Mouse (Mus musculus) CH12.LX (cell line): Measurements from ENCODE around the gene Hagh. TPM values are rescaled to one million over a fixed set of nuclear protein-coding genes. Genes with fewer than 3 reads are reported as not detected.

Experiments used
- DNase-seq: peaks from one replicate; pipeline ENCODE4 v3.0.0-alpha.2; 2013; ENCODE audit errors: extremely low read depth
- H3K27ac ChIP-seq: 2 replicates; pipeline ENCODE4 v1.5.1; 2012; ENCODE audit warnings: low read depth, mild to moderate bottlenecking, control low read depth, moderate library complexity; ENCODE audit not compliant: insufficient read depth
- H3K27me3 ChIP-seq: replicated peaks from 2 replicates; pipeline ENCODE3; 2012; ENCODE audit warnings: inconsistent platforms
- H3K36me3 ChIP-seq, 2 experiments: replicated peaks in 1 of 2; 2 replicates each; pipeline versions ENCODE3 to v1.6.1; 2012; ENCODE audit warnings: inconsistent platforms in 1 of 2, low read length in 1 of 2, mild to moderate bottlenecking in 1 of 2, mixed read lengths in 1 of 2, moderate library complexity in 1 of 2; ENCODE audit not compliant: control insufficient read depth in 1 of 2, insufficient read depth in 1 of 2
- H3K4me1 ChIP-seq, 2 experiments: 2 replicates each; pipeline ENCODE4 v1.6.1; 2012; ENCODE audit warnings: inconsistent platforms in 1 of 2, moderate library complexity in 1 of 2; ENCODE audit not compliant: insufficient read depth in 2 of 2, control insufficient read depth in 1 of 2
- H3K4me2 ChIP-seq: 2 replicates; pipeline ENCODE4 v1.6.1; 2012; ENCODE audit warnings: low read depth, mild to moderate bottlenecking, control low read depth; ENCODE audit not compliant: poor library complexity, insufficient read depth, severe bottlenecking
- H3K4me3 ChIP-seq, 3 experiments: fragments of 150-350 bp in 1 of 3; sonication (generic) in 1 of 3; replicated peaks in 1 of 3; 2 replicates each; pipeline versions ENCODE3 to v1.5.1; 2011 to 2012; ENCODE audit warnings: low read depth in 2 of 3, low read length in 2 of 3, mild to moderate bottlenecking in 2 of 3, moderate library complexity in 2 of 3, control low read depth in 1 of 3, improper control_type of control experiment in 1 of 3, inconsistent platforms in 1 of 3, mixed read lengths in 1 of 3; ENCODE audit not compliant: poor library complexity in 1 of 3
- H3K79me2 ChIP-seq: replicated peaks from 2 replicates; pipeline ENCODE4 v1.6.1; 2012; ENCODE audit warnings: mild to moderate bottlenecking, moderate library complexity; ENCODE audit not compliant: control insufficient read depth, poor library complexity, insufficient read depth, severe bottlenecking; ENCODE audit errors: extremely low read depth
- H3K9ac ChIP-seq: 2 replicates; pipeline ENCODE4 v1.6.1; 2012; ENCODE audit warnings: low read depth, mild to moderate bottlenecking, control low read depth, moderate library complexity; ENCODE audit not compliant: insufficient read depth
- H3K9me3 ChIP-seq: replicated peaks from 2 replicates; pipeline ENCODE3; 2012; ENCODE audit warnings: low read length, inconsistent platforms, mixed read lengths
- BHLHE40 ChIP-seq: IDR thresholded peaks from 2 replicates; pipeline ENCODE4 v1.6.1; 2011; ENCODE audit warnings: mild to moderate bottlenecking, low read depth, low read length, improper control_type of control experiment
- E2F4 ChIP-seq: IDR thresholded peaks from 2 replicates; pipeline ENCODE4 v1.6.1; 2011; ENCODE audit warnings: low read depth, low read length, improper control_type of control experiment; ENCODE audit not compliant: insufficient replicate concordance
- EP300 ChIP-seq: IDR thresholded peaks from 2 replicates; pipeline ENCODE4 v1.6.1; 2011; ENCODE audit warnings: low read length, improper control_type of control experiment
- GABPA ChIP-seq: IDR thresholded peaks from 2 replicates; pipeline ENCODE4 v1.6.1; 2012; ENCODE audit warnings: low read depth, low read length, improper control_type of control experiment, inconsistent platforms; ENCODE audit not compliant: insufficient replicate concordance
- HCFC1 ChIP-seq: IDR thresholded peaks from 2 replicates; pipeline ENCODE4 v1.6.1; 2012; ENCODE audit warnings: low read depth, mild to moderate bottlenecking, inconsistent platforms, low read length, improper control_type of control experiment
- JUN ChIP-seq: IDR thresholded peaks from 2 replicates; pipeline ENCODE4 v1.6.1; 2011; ENCODE audit warnings: low read depth, mild to moderate bottlenecking, low read length, improper control_type of control experiment, moderate library complexity; ENCODE audit not compliant: insufficient read depth
- KAT2A ChIP-seq: IDR thresholded peaks from 2 replicates; pipeline ENCODE4 v1.6.1; 2012; ENCODE audit warnings: low read length, improper control_type of control experiment, inconsistent platforms; ENCODE audit not compliant: insufficient replicate concordance
- MAFK ChIP-seq: IDR thresholded peaks from 2 replicates; pipeline ENCODE4 v1.6.1; 2011; ENCODE audit warnings: low read length, improper control_type of control experiment; ENCODE audit not compliant: insufficient replicate concordance
- MAX ChIP-seq: IDR thresholded peaks from 2 replicates; pipeline ENCODE4 v1.6.1; 2011; ENCODE audit warnings: low read length, improper control_type of control experiment
- MEF2A ChIP-seq: IDR thresholded peaks from 2 replicates; pipeline ENCODE4 v1.6.1; 2014; ENCODE audit warnings: low read depth, mild to moderate bottlenecking, inconsistent platforms, low read length, improper control_type of control experiment, borderline replicate concordance
- MXI1 ChIP-seq: IDR thresholded peaks from 2 replicates; pipeline ENCODE4 v1.6.1; 2011; ENCODE audit warnings: mild to moderate bottlenecking, low read depth, low read length, improper control_type of control experiment
- MYC ChIP-seq: IDR thresholded peaks from 2 replicates; pipeline ENCODE4 v1.6.1; 2011; ENCODE audit warnings: low read depth, mild to moderate bottlenecking, improper control_type of control experiment, low read length
- TBP ChIP-seq: conservative IDR thresholded peaks from 2 replicates; pipeline ENCODE4 v1.6.1; 2011; ENCODE audit warnings: low read depth, low read length, improper control_type of control experiment
- UBTF ChIP-seq: IDR thresholded peaks from 2 replicates; pipeline ENCODE4 v1.6.1; 2012; ENCODE audit warnings: low read depth, mild to moderate bottlenecking, inconsistent platforms, low read length, improper control_type of control experiment, moderate library complexity
- ZKSCAN1 ChIP-seq: IDR thresholded peaks from 2 replicates; pipeline ENCODE4 v1.6.1; 2012; ENCODE audit warnings: low read depth, inconsistent platforms, low read length, improper control_type of control experiment, borderline replicate concordance
- ZNF384 ChIP-seq: IDR thresholded peaks from 2 replicates; pipeline ENCODE4 v1.6.1; 2012; ENCODE audit warnings: low read depth, low read length, improper control_type of control experiment, inconsistent platforms
- dilution Hi-C: fragments of 300-500 bp; cut with MboI; formaldehyde crosslinking; loops from 2 replicates; pipeline ENCODE4 v1.14.3; 2020; ENCODE audit warnings: low sequenced_read_pairs; ENCODE audit not compliant: extremely low pct_unique_long_range_greater_than_20kb, extremely low pct_ligation_motif_present
- in situ Hi-C: fragments of 300-500 bp; cut with MboI; formaldehyde crosslinking; loops from 3 replicates; pipeline ENCODE4 v1.14.3; 2019; ENCODE audit warnings: low sequenced_read_pairs, low pct_ligation_motif_present, low pct_unique_long_range_greater_than_20kb, mixed read lengths
- polyA plus RNA-seq: library from polyadenylated mRNA; unstranded; fragments of >175 nt; gene quantifications from 2 replicates; pipeline ENCODE4 v1.2.1, GENCODE M21; 2012; ENCODE audit warnings: low read depth; ENCODE audit not compliant: insufficient read length
- total RNA-seq, 2 experiments: library from RNA; depleted of rRNA; stranded (reverse); fragments of 300-350 nt in 1 of 2; fragments of >200 nt in 1 of 2; gene quantifications; 2 replicates each; pipeline ENCODE4 v1.2.3; 2012 to 2014

Gene Hagh
- total RNA-seq (2012; rRNA removed) (28.1 and 31.0 TPM in 2 replicates), total RNA-seq (2014; rRNA removed) (27.3 and 28.1 TPM in 2 replicates), polyA plus RNA-seq (18.1 and 18.9 TPM in 2 replicates)

GRCm38 (mm10) chr17:24839842-24840241 is at the start of gene Hagh:
TSS of gene Hagh (plus strand) at chr17:24840143.
- H3K36me3 ChIP-seq, result no peaks in the 10 kb centered on the region
- in situ Hi-C loops, result no loop called here
- dilution Hi-C loops, result no loop called here
- no peak for DNase-seq
- peaks cover 19% of the 10 kb centered on the region for H3K27me3 ChIP-seq
- H3K27ac ChIP-seq, result no peak within 1 kb of the TSS
- no peak within 1 kb of the TSS for H3K4me2 ChIP-seq
- H3K9me3 ChIP-seq, result no peaks in the 10 kb centered on the region
- no peak within 1 kb of the TSS for H3K9ac ChIP-seq
- H3K4me1 ChIP-seq, result peaks cover 0 to 2% of the 10 kb centered on the region in 2 experiments; a peak in 1 of 4 replicates
- TF ChIP-seq HCFC1 (no peak), E2F4 (no peak), MAFK (no peak), BHLHE40 (no peak)
- TF ChIP-seq, all 38 proteins: peak for 0
- Histone ChIP-seq H3K79me2 (no peaks in the 10 kb centered on the region), H3K4me3 (no peak within 1 kb of the TSS)

- no peak for DNase-seq
- Histone ChIP-seq H3K36me3 (no peaks in the 10 kb centered on the region), H3K27ac (no peak overlapping the region), H3K9me3 (no peaks in the 10 kb centered on the region), H3K79me2 (no peaks in the 10 kb centered on the region), H3K27me3 (peaks cover 21% of the 10 kb centered on the region), H3K4me2 (no peak overlapping the region), H3K9ac (no peak overlapping the region), H3K4me1 (peaks cover 3% of the 10 kb centered on the region in 2 experiments; a peak in 1 of 4 replicates), H3K4me3 (no peak overlapping the region)
- TF ChIP-seq ZKSCAN1, result no peak
- TF ChIP-seq MXI1, result no peak
- no peak for TF ChIP-seq ZNF384
- in situ Hi-C loops, result no loop called here
- dilution Hi-C loops, result no loop called here
Observed at GRCm38 (mm10) chr17:24792190-24792589, 47.8 kb upstream of the Hagh start.

GRCm38 (mm10) chr17:24794791-24795190 is 45.2 kb upstream of the Hagh start:
- H3K9ac ChIP-seq, result no peak overlapping the region
- H3K27ac ChIP-seq, result no peak overlapping the region
- H3K4me3 ChIP-seq, result no peak overlapping the region
- DNase-seq, result no peak
- no peaks in the 10 kb centered on the region for H3K36me3 ChIP-seq
- peaks cover 26% of the 10 kb centered on the region for H3K27me3 ChIP-seq
- TF ChIP-seq MYC (no peak), KAT2A (no peak), MXI1 (no peak), UBTF (no peak), EP300 (no peak), MAX (no peak), BHLHE40 (no peak), MEF2A (no peak), ZKSCAN1 (no peak), GABPA (no peak), JUN (no peak), TBP (no peak)
- no peaks in the 10 kb centered on the region for H3K79me2 ChIP-seq
- H3K4me2 ChIP-seq, result no peak overlapping the region
- peaks cover 4% of the 10 kb centered on the region in 2 experiments; a peak in 1 of 4 replicates for H3K4me1 ChIP-seq
- in situ Hi-C loops (no loop called here), dilution Hi-C loops (no loop called here)
- no peaks in the 10 kb centered on the region for H3K9me3 ChIP-seq
